Mouse (Mus musculus): Measurements from ENCODE around the gene Siglecf.

GRCm38 (mm10) chr7:43353758-43354157, 2.6 kb downstream of the Siglecf start:
- TF ChIP-seq POLR2AphosphoS5 (IDR thresholded peaks at IDR 0.05; ENCODE audit: insufficient replicate concordance, low read depth, low read length) (no peak), CTCF (IDR thresholded peaks at IDR 0.05; ENCODE audit: low read depth, low read length) (no peak), GATA1 (IDR thresholded peaks at IDR 0.05; ENCODE audit: borderline replicate concordance, low read length) (no peak), TAL1 (conservative IDR thresholded peaks at IDR 0.05; ENCODE audit: low read depth, low read length) (no peak)
